Mouse (Mus musculus) hindbrain, embryonic 16.5 days (tissue): ENCODE data around the gene Skiv2l. TPM values are rescaled to one million over a fixed set of nuclear protein-coding genes. Genes with fewer than 3 reads are reported as not detected.
"Not testable (repeated sequence)": the region's sequence is repeated elsewhere in the genome, so short reads cannot be mapped to it uniquely, and the experiment has no call there.

Source experiments
- ATAC-seq: fragments of 200-750 bp; cut with Nextera tagmentation; 2 replicates; pipeline ENCODE4 v1.8.0; 2017; ENCODE audit warnings: moderate TSS enrichment, moderate library complexity
- H3K27ac ChIP-seq: fragments of 300-500 bp; sonication (generic); 2 replicates; pipeline ENCODE4 v1.5.1; 2014; ENCODE audit warnings: low read depth, mild to moderate bottlenecking, control low read depth, low read length, moderate library complexity
- H3K27me3 ChIP-seq: fragments of 300-500 bp; sonication (generic); replicated peaks from 2 replicates; pipeline ENCODE4 v1.6.1; 2014; ENCODE audit warnings: low read length; ENCODE audit not compliant: control insufficient read depth, insufficient read depth
- H3K36me3 ChIP-seq: fragments of 300-500 bp; sonication (generic); 2 replicates; pipeline ENCODE4 v1.6.1; 2014; ENCODE audit warnings: mild to moderate bottlenecking, low read length, moderate library complexity, mixed read lengths; ENCODE audit not compliant: control insufficient read depth, insufficient read depth
- H3K4me1 ChIP-seq: fragments of 300-500 bp; sonication (generic); 2 replicates; pipeline ENCODE4 v1.6.1; 2014; ENCODE audit warnings: low read depth, low read length; ENCODE audit not compliant: control insufficient read depth, insufficient read depth
- H3K4me2 ChIP-seq: fragments of 300-500 bp; sonication (generic); 2 replicates; pipeline ENCODE4 v1.6.1; 2014; ENCODE audit warnings: mild to moderate bottlenecking, low read length, control low read depth, moderate library complexity
- H3K4me3 ChIP-seq: fragments of 300-500 bp; sonication (generic); 2 replicates; pipeline ENCODE4 v1.5.1; 2014; ENCODE audit warnings: mild to moderate bottlenecking, low read length, control low read depth, moderate library complexity
- H3K9ac ChIP-seq: fragments of 300-500 bp; sonication (generic); 2 replicates; pipeline ENCODE4 v1.6.1; 2014; ENCODE audit warnings: low read depth, mild to moderate bottlenecking, control low read depth, low read length, moderate library complexity
- H3K9me3 ChIP-seq: fragments of 300-500 bp; sonication (generic); 2 replicates; pipeline ENCODE4 v1.6.1; 2014; ENCODE audit warnings: mild to moderate bottlenecking, low read length, moderate library complexity; ENCODE audit not compliant: control insufficient read depth
- WGBS: fragments of 180-500 bp; shearing (Covaris S2); extraction: QIAGEN DNeasy Blood & Tissue Kit; methylation state at CpG from one replicate; pipeline ENCODE4 v1.1.7; 2014; 5-methylcytosine and 5-hydroxymethylcytosine counted together
- polyA plus RNA-seq: library from polyadenylated mRNA; unstranded; fragments of >200 nt; fragmentation: Nextera tagmentation; extraction: Ambion mirVana; gene quantifications from 2 replicates; pipeline ENCODE4 v1.2.1, GENCODE M21; 2015

Gene Skiv2l
- polyA plus RNA-seq, 1 experiment from 2014 or later = 57.1 TPM

GRCm38 (mm10) chr17:34807176-34807575 lies 42.8 kb downstream of the Skiv2l start:
- H3K4me1 ChIP-seq = no peaks in the 10 kb centered on the region
- no peak for ATAC-seq
- no peaks in the 10 kb centered on the region for H3K27me3 ChIP-seq
- no peaks in the 10 kb centered on the region for H3K36me3 ChIP-seq
- no peak overlapping the region for H3K4me2 ChIP-seq
- WGBS = 74% methylated on average over 3 of the region's 3 CpGs
- no peak overlapping the region for H3K4me3 ChIP-seq
- H3K9ac ChIP-seq = no peak overlapping the region
- no peak overlapping the region for H3K27ac ChIP-seq
- H3K9me3 ChIP-seq = peaks cover 2% of the 10 kb centered on the region; the same call in 1 of the 2 replicates

- Histone ChIP-seq H3K36me3 (no peaks in the 10 kb centered on the region), H3K9me3 (peaks cover 2% of the 10 kb centered on the region; the same call in 1 of the 2 replicates), H3K4me2 (no peak overlapping the region), H3K9ac (no peak overlapping the region), H3K27ac (no peak overlapping the region), H3K4me3 (no peak overlapping the region), H3K27me3 (no peaks in the 10 kb centered on the region), H3K4me1 (no peaks in the 10 kb centered on the region)
- 81% methylated on average over 6 of the region's 6 CpGs for WGBS
- no peak for ATAC-seq
Observed at GRCm38 (mm10) chr17:34804871-34805562, 45.0 kb downstream of the Skiv2l start.

- WGBS = 80% methylated on average over 3 of the region's 6 CpGs
- not testable (repeated sequence) for H3K9ac ChIP-seq
Observed at GRCm38 (mm10) chr17:34804301-34804700, 45.7 kb downstream of the Skiv2l start, which contains the start of gene Cyp21a1. Gene Cyp21a1 (minus strand): TSS chr17:34804561.

GRCm38 (mm10) chr17:34803367-34803766 lies 46.6 kb downstream of the Skiv2l start:
- 95% methylated on average over 6 of the region's 6 CpGs for WGBS
- ATAC-seq = not testable (repeated sequence)

More at GRCm38 (mm10) chr17:34804301-34804700, 45.7 kb downstream of the Skiv2l start, which contains the start of gene Cyp21a1:
- not testable (repeated sequence) for H3K4me2 ChIP-seq, ATAC-seq, H3K4me3 ChIP-seq, H3K4me1 ChIP-seq, H3K27me3 ChIP-seq, H3K9me3 ChIP-seq, H3K36me3 ChIP-seq, H3K27ac ChIP-seq

GRCm38 (mm10) chr17:34802756-34803155 lies 47.3 kb downstream of the Skiv2l start:
- ATAC-seq, H3K27me3 ChIP-seq, H3K9ac ChIP-seq, H3K4me3 ChIP-seq, H3K27ac ChIP-seq, H3K36me3 ChIP-seq, H3K4me1 ChIP-seq, H3K9me3 ChIP-seq, H3K4me2 ChIP-seq: not testable (repeated sequence)
- WGBS = 94% methylated on average over 5 of the region's 9 CpGs

More at GRCm38 (mm10) chr17:34803367-34803766, 46.6 kb downstream of the Skiv2l start:
- not testable (repeated sequence) for H3K27ac ChIP-seq, H3K4me2 ChIP-seq, H3K27me3 ChIP-seq, H3K4me1 ChIP-seq, H3K9ac ChIP-seq, H3K36me3 ChIP-seq, H3K4me3 ChIP-seq, H3K9me3 ChIP-seq

GRCm38 (mm10) chr17:34800781-34801305 lies 49.2 kb downstream of the Skiv2l start:
- 93% methylated on average over 16 of the region's 16 CpGs for WGBS
- not testable (repeated sequence) for H3K9ac ChIP-seq, ATAC-seq

GRCm38 (mm10) chr17:34799531-34799925 lies 50.5 kb downstream of the Skiv2l start:
- no peak for ATAC-seq
- no peaks in the 10 kb centered on the region for H3K27me3 ChIP-seq
- no peaks in the 10 kb centered on the region for H3K9me3 ChIP-seq
- no peak overlapping the region for H3K9ac ChIP-seq
- H3K4me3 ChIP-seq = no peak overlapping the region
- no peak overlapping the region for H3K27ac ChIP-seq
- 93% methylated on average over 4 of the region's 4 CpGs for WGBS
- H3K4me2 ChIP-seq = no peak overlapping the region
- H3K36me3 ChIP-seq = no peaks in the 10 kb centered on the region
- H3K4me1 ChIP-seq = no peaks in the 10 kb centered on the region

More at GRCm38 (mm10) chr17:34800781-34801305, 49.2 kb downstream of the Skiv2l start:
- H3K4me3 ChIP-seq, H3K36me3 ChIP-seq, H3K4me2 ChIP-seq, H3K9me3 ChIP-seq, H3K27me3 ChIP-seq, H3K4me1 ChIP-seq, H3K27ac ChIP-seq: not testable (repeated sequence)

GRCm38 (mm10) chr17:34798866-34799530 lies 51.0 kb downstream of the Skiv2l start:
- no peak overlapping the region for H3K4me3 ChIP-seq
- no peaks in the 10 kb centered on the region for H3K36me3 ChIP-seq
- no peaks in the 10 kb centered on the region for H3K9me3 ChIP-seq
- no peaks in the 10 kb centered on the region for H3K4me1 ChIP-seq
- H3K9ac ChIP-seq = no peak overlapping the region
- no peaks in the 10 kb centered on the region for H3K27me3 ChIP-seq
- 94% methylated on average over 14 of the region's 17 CpGs for WGBS
- no peak for ATAC-seq
- no peak overlapping the region for H3K4me2 ChIP-seq
- H3K27ac ChIP-seq = no peak overlapping the region

GRCm38 (mm10) chr17:34798071-34798470 lies 51.9 kb downstream of the Skiv2l start:
- not testable (repeated sequence) for H3K27me3 ChIP-seq, H3K27ac ChIP-seq, H3K4me1 ChIP-seq, H3K4me2 ChIP-seq, H3K4me3 ChIP-seq, ATAC-seq, H3K9me3 ChIP-seq, H3K9ac ChIP-seq, H3K36me3 ChIP-seq
- 91% methylated on average over 6 of the region's 7 CpGs for WGBS
